Comparison of ENCODE assay signal across 24 mouse cellular contexts in the genomic region with DNA sequence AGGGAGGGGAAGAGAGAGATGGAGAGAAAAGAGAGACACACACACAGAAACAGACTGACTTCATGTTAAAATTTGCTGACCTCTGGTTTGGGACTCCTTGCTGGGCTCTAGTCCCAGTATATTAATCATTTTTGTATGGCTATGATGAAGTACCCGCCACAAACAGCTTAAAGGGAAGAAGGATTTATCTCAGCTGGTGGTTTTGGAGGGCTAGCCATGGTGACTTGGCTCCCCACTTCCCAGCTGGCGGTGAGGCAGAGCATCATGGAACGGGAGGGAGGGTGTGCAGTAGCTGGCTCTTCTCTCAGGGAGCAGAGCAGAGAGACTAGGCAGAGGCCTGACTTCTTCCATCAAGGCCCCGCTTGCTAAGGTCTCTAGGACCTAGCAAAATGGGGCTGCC. TPM values are rescaled to one million over a fixed set of nuclear protein-coding genes. Genes with fewer than 3 reads are reported as not detected.
DNase-seq lines count a peak whose midpoint lies in the region; ATAC-seq and TF ChIP-seq lines count a peak whose summit lies in the region.
"Had no signal": no experiment of that assay in that cellular context is flagged by ENCODE, and none has a peak within 500 bp of the region (broad histone marks: within the 10 kb centered on the region; RNA-seq: fewer than 3 reads in every experiment).

No protein-coding gene starts in this region.

- no peak overlapping the region for H3K27ac ChIP-seq in embryonic facial prominence, embryonic 15.5 days (replicated peaks)
- H3K27ac ChIP-seq in embryonic facial prominence, embryonic 10.5 days (replicated peaks): no peak overlapping the region
- H3K27ac ChIP-seq in stomach, embryonic 15.5 days: no peak overlapping the region
- no peak overlapping the region for H3K27ac ChIP-seq in stomach, postnatal 0 days (replicated peaks)
- no peak overlapping the region for H3K27ac ChIP-seq in heart, embryonic 11.5 days (ENCODE audit: low read depth, low read length)
- H3K27ac ChIP-seq: embryonic facial prominence, embryonic 13.5 days; gastrocnemius, adult 2 months; hindbrain, embryonic 14.5 days; limb, embryonic 12.5 days; liver, embryonic 15.5 days; midbrain, embryonic 10.5 days; midbrain, embryonic 15.5 days; neural tube, embryonic 15.5 days had no signal

- no peak for TF ChIP-seq EP300 in stomach, postnatal 0 days (optimal IDR thresholded peaks at IDR 0.05)

- H3K36me3 ChIP-seq in embryonic facial prominence, embryonic 15.5 days: no peaks in the 10 kb centered on the region
- H3K36me3 ChIP-seq in embryonic facial prominence, embryonic 10.5 days (replicated peaks): no peaks in the 10 kb centered on the region
- H3K36me3 ChIP-seq in stomach, embryonic 15.5 days: no peaks in the 10 kb centered on the region
- H3K36me3 ChIP-seq in stomach, postnatal 0 days (ENCODE audit: control insufficient read depth, insufficient read depth, low read length): no peaks in the 10 kb centered on the region
- no peaks in the 10 kb centered on the region for H3K36me3 ChIP-seq in heart, embryonic 11.5 days (ENCODE audit: control insufficient read depth, insufficient read depth, low read length)
- H3K36me3 ChIP-seq: embryonic facial prominence, embryonic 13.5 days; G1E; heart, embryonic 12.5 days; limb, embryonic 12.5 days; liver, embryonic 15.5 days; midbrain, embryonic 10.5 days; midbrain, embryonic 15.5 days; neural tube, embryonic 15.5 days had no signal

- no peak for TF ChIP-seq CTCF in stomach, postnatal 0 days (IDR thresholded peaks at IDR 0.05; ENCODE audit: low read depth)

- H3K27me3 ChIP-seq in embryonic facial prominence, embryonic 15.5 days: peaks cover 6% of the 10 kb centered on the region
- 0 out of 2 replicates have a peak, but pooled peaks cover 3% of the 10 kb centered on the region for H3K27me3 ChIP-seq in embryonic facial prominence, embryonic 10.5 days (replicated peaks; ENCODE audit: low read depth, poor library complexity, severe bottlenecking)
- H3K27me3 ChIP-seq in stomach, embryonic 15.5 days (replicated peaks): no peaks in the 10 kb centered on the region
- no peaks in the 10 kb centered on the region for H3K27me3 ChIP-seq in stomach, postnatal 0 days (ENCODE audit: control insufficient read depth, insufficient read depth, low read length)
- H3K27me3 ChIP-seq in heart, embryonic 11.5 days (ENCODE audit: control insufficient read depth, insufficient read depth, low read length): peaks cover 2% of the 10 kb centered on the region
- H3K27me3 ChIP-seq: embryonic facial prominence, embryonic 13.5 days; heart, embryonic 12.5 days; liver, embryonic 15.5 days; midbrain, embryonic 15.5 days; neural tube, embryonic 15.5 days had no signal

- H3K9me3 ChIP-seq in embryonic facial prominence, embryonic 15.5 days (replicated peaks): no peaks in the 10 kb centered on the region
- peaks cover 4% of the 10 kb centered on the region; the same call in 1 of the 2 replicates for H3K9me3 ChIP-seq in embryonic facial prominence, embryonic 10.5 days
- no peaks in the 10 kb centered on the region for H3K9me3 ChIP-seq in stomach, embryonic 15.5 days
- no peaks in the 10 kb centered on the region for H3K9me3 ChIP-seq in stomach, postnatal 0 days (ENCODE audit: control insufficient read depth, low read length)
- 0 out of 2 replicates have a peak, but pooled peaks cover 2% of the 10 kb centered on the region for H3K9me3 ChIP-seq in heart, embryonic 11.5 days (replicated peaks; ENCODE audit: control insufficient read depth, low read length)
- H3K9me3 ChIP-seq: liver, embryonic 15.5 days; midbrain, embryonic 10.5 days; midbrain, embryonic 15.5 days; neural tube, embryonic 15.5 days had no signal

- no peak for DNase-seq in embryonic facial prominence, embryonic 10.5 days (ENCODE audit: low spot score)
- DNase-seq in stomach, postnatal 0 days (ENCODE audit: low spot score): no peak
- peak; percentile 15 for DNase-seq in lung, postnatal 14 days
- DNase-seq in ovary, adult 18-20 months (ENCODE audit: low spot score): no peak
- DNase-seq: cerebellum, adult 9-10 months; gastrocnemius, postnatal 36 days; kidney, adult 11 months; right cerebral cortex, postnatal 25 days; thymus, adult 2 months had no signal

- WGBS in embryonic facial prominence, embryonic 15.5 days: 48% methylated on average over 4 of the region's 4 CpGs
- 54% methylated on average over 4 of the region's 4 CpGs for WGBS in embryonic facial prominence, embryonic 10.5 days
- 44% methylated on average over 4 of the region's 4 CpGs for WGBS in stomach, embryonic 15.5 days
- 51% methylated on average over 4 of the region's 4 CpGs for WGBS in stomach, postnatal 0 days
- 49% methylated on average over 4 of the region's 4 CpGs for WGBS in heart, embryonic 11.5 days (ENCODE audit: insufficient replicate concordance)

- H3K4me1 ChIP-seq in embryonic facial prominence, embryonic 15.5 days: no peaks in the 10 kb centered on the region
- peaks cover 12% of the 10 kb centered on the region for H3K4me1 ChIP-seq in embryonic facial prominence, embryonic 10.5 days
- H3K4me1 ChIP-seq in stomach, embryonic 15.5 days: no peaks in the 10 kb centered on the region
- H3K4me1 ChIP-seq in stomach, postnatal 0 days (replicated peaks; ENCODE audit: control insufficient read depth, insufficient read depth): no peaks in the 10 kb centered on the region
- H3K4me1 ChIP-seq in heart, embryonic 11.5 days (ENCODE audit: control insufficient read depth, insufficient read depth, low read length): no peaks in the 10 kb centered on the region
- H3K4me1 ChIP-seq: heart, embryonic 12.5 days; liver, embryonic 15.5 days; midbrain, embryonic 15.5 days; neural tube, embryonic 15.5 days had no signal

- no peak overlapping the region for H3K4me3 ChIP-seq in embryonic facial prominence, embryonic 15.5 days (replicated peaks)
- no peak overlapping the region for H3K4me3 ChIP-seq in embryonic facial prominence, embryonic 10.5 days
- no peak overlapping the region for H3K4me3 ChIP-seq in stomach, embryonic 15.5 days (replicated peaks)
- no peak overlapping the region for H3K4me3 ChIP-seq in stomach, postnatal 0 days (ENCODE audit: low read depth, low read length)
- H3K4me3 ChIP-seq in heart, embryonic 11.5 days (ENCODE audit: low read depth, low read length): no peak overlapping the region
- H3K4me3 ChIP-seq: embryonic facial prominence, embryonic 13.5 days; erythroblast, embryonic 14.5 days; gastrocnemius, adult 2 months; heart, embryonic 12.5 days; limb, embryonic 12.5 days; liver, embryonic 15.5 days; midbrain, embryonic 10.5 days; midbrain, embryonic 15.5 days; neural tube, embryonic 15.5 days had no signal

- H3K4me2 ChIP-seq in embryonic facial prominence, embryonic 15.5 days (replicated peaks): no peak overlapping the region
- H3K4me2 ChIP-seq in stomach, embryonic 15.5 days: no peak overlapping the region
- no peak overlapping the region for H3K4me2 ChIP-seq in stomach, postnatal 0 days (replicated peaks; ENCODE audit: low read depth)
- no peak overlapping the region for H3K4me2 ChIP-seq in heart, embryonic 11.5 days
- H3K4me2 ChIP-seq: embryonic facial prominence, embryonic 13.5 days; heart, embryonic 12.5 days; hindbrain, embryonic 14.5 days; limb, embryonic 12.5 days; liver, embryonic 15.5 days; midbrain, embryonic 15.5 days; neural tube, embryonic 15.5 days had no signal

- ATAC-seq in embryonic facial prominence, embryonic 15.5 days (ENCODE audit: insufficient number of reproducible peaks, low FRiP score, low TSS enrichment, low read depth): 0 out of 2 replicates have a peak, but pooled peaks have one; percentile 43
- ATAC-seq in stomach, embryonic 15.5 days (ENCODE audit: insufficient read depth, low FRiP score, low read depth): peak; percentile 49; the same call in 1 of the 2 replicates
- ATAC-seq in stomach, postnatal 0 days (ENCODE audit: low FRiP score, low TSS enrichment): no peak
- no peak for ATAC-seq in heart, embryonic 11.5 days (replicated peaks; ENCODE audit: insufficient number of reproducible peaks, low FRiP score, low TSS enrichment)
- ATAC-seq: forebrain, embryonic 16.5 days; midbrain, embryonic 15.5 days had no signal

- no peak overlapping the region for H3K9ac ChIP-seq in embryonic facial prominence, embryonic 15.5 days
- H3K9ac ChIP-seq in stomach, embryonic 15.5 days: no peak overlapping the region
- no peak overlapping the region for H3K9ac ChIP-seq in stomach, postnatal 0 days (ENCODE audit: low read length)
- no peak overlapping the region for H3K9ac ChIP-seq in heart, embryonic 11.5 days (ENCODE audit: low read depth, low read length)
- H3K9ac ChIP-seq: embryonic facial prominence, embryonic 13.5 days; heart, embryonic 12.5 days; hindbrain, embryonic 14.5 days; limb, embryonic 12.5 days; liver, embryonic 15.5 days; midbrain, embryonic 15.5 days; neural tube, embryonic 15.5 days had no signal

RNA-seq across cellular contexts. Expression of gene Kctd15, which starts 46.9 kb away (rescaled TPM):
- polyA plus RNA-seq in embryonic facial prominence, embryonic 15.5 days (2015; fragmentation: Nextera tagmentation; extraction: Ambion mirVana): 37.7 and 39.1 TPM in 2 replicates
- polyA plus RNA-seq in embryonic facial prominence, embryonic 10.5 days (2016; fragmentation: Nextera tagmentation; extraction: Ambion mirVana): 61.1 and 63.8 TPM in 2 replicates
- 19.2 and 20.3 TPM in 2 replicates for polyA plus RNA-seq in stomach, embryonic 15.5 days (2015; fragmentation: Nextera tagmentation; extraction: Ambion mirVana)
- 17.5 and 17.9 TPM in 2 replicates for polyA plus RNA-seq in stomach, postnatal 0 days (2015; fragmentation: Nextera tagmentation; extraction: Ambion mirVana)
- polyA plus RNA-seq in heart, embryonic 11.5 days (2014; fragmentation: Nextera tagmentation; extraction: Ambion mirVana): 4.5 and 5.7 TPM in 2 replicates
- polyA plus RNA-seq: erythroblast, embryonic 14.5 days; G1E had no signal

Comparison
In these comparisons a context has a peak if more than half of its experiments do, and no peak if none do; other contexts are left out.
1. ATAC-seq: peak in embryonic facial prominence, embryonic 15.5 days (single experiment) and stomach, embryonic 15.5 days (single experiment); none in stomach, postnatal 0 days (single experiment) and heart, embryonic 11.5 days (single experiment).